Mouse (Mus musculus) mature B cell (primary cell): ENCODE results near the gene Anks1.
"Not testable (repeated sequence)": the region's sequence is repeated elsewhere in the genome, so short reads cannot be mapped to it uniquely, and the experiment has no call there.

Source experiments
- in situ Hi-C: fragments of 300-500 bp; cut with MboI; formaldehyde crosslinking; loops from 2 replicates; pipeline ENCODE4 v1.14.3; 2019

Anks1 gene

GRCm38 (mm10) chr17:27997212-27997611 lies 88.1 kb downstream of the Anks1 start:
- in situ Hi-C loops: no loop called here

- in situ Hi-C loops: not testable (repeated sequence)
Observed at GRCm38 (mm10) chr17:27999683-28000273, 90.7 kb downstream of the Anks1 start.

DNA sequence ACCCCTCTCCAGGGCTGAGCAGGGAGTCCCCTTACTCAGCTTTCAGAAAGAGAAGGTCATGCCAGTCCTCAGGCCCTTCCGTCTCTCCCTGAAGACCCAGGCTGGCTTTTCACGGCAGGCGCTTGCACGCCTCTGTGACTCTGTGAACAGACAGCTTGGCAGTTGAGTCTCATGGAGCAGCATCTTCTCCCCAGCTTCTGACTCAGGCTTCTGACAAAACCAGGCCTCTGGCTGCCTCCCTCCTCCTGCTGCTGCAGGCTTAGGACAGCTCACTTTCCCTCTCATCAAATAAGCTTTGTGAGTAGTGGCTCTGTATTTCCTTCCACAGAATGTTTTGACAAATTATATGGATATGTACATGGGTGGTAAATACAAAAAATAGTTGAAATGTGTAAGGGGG lies 91.3 kb downstream of the Anks1 start:
- in situ Hi-C loops: no loop called here

DNA sequence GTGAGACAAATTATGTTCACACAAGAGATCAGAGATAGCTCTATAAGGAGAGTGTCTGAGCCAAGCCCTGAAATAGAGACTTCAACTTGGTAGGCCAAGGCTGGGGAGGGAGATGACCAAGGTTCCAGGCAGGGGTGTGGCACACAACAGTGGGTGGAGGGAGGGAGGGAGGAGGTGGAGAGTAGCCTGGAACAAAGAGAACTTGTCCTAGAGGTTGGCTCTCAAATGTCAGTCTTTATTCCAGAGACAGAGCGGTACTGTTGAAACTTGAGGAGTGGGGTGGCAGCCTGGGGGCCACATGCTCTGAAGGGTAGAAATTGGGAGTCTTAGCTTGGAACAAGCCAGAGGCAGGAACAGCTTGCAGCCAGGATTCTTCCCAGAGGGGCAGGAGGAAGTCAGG lies 91.7 kb downstream of the Anks1 start:
- in situ Hi-C loops: no loop called here

DNA sequence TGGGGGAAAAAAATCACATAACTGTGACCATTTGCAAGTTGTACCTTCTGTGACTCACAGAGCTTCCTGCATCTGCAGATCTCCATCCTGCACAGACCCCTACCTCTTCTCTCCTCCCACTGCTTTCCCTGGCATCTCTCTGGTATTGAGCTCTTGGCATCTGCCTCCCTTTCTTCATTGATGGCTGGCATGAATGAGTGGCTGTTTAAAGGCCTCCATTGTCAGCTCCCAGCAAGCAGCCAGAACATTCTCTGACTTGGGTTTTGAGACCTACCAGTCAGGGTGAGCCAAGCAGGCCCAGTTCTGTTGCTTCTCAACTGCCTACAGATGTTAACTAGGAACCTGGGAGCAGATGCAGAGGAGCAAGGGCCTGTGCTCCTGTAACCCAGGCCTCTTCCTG lies 96.3 kb downstream of the Anks1 start:
- in situ Hi-C loops: no loop called here

GRCm38 (mm10) chr17:28006208-28006607 lies 97.1 kb downstream of the Anks1 start:
- in situ Hi-C loops: no loop called here

GRCm38 (mm10) chr17:28006611-28007010 lies 97.5 kb downstream of the Anks1 start:
- in situ Hi-C loops: no loop called here

GRCm38 (mm10) chr17:28007179-28007811 lies 98.2 kb downstream of the Anks1 start:
- in situ Hi-C loops: no loop called here

DNA sequence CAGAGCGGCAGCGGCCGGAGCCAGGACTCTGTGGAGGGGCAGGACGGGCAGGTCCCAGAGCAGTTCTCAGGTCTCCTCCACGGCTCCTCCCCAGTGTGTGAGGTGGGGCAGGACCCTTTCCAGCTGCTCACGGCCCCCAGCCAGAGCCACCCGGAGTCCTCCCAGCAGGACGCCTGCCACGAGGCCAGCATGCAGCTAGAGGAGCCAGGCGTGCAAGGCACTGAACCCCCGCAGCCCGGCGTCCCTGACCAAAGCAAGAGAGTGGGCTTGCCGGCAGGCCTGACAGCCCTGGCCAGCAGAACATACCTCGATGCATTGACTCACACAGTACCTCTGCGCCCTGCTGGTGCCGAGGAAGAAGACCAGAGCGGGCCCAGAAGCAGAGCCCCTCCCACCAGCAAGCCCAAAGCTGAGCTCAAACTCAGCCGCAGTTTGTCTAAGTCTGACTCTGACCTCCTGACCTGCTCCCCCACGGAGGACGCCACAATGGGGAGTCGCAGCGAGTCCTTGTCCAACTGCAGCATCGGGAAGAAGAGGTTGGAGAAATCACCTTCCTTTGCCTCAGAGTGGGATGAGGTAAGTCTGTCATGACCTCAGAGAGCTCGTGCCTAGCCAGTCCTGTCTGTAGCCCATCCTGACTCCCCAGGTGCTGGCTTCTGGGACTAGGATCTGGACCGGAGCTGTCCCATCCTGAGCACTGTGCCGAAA lies 98.9 kb downstream of the Anks1 start:
- in situ Hi-C loops: no loop called here

GRCm38 (mm10) chr17:28008565-28008981 lies 99.5 kb downstream of the Anks1 start:
- in situ Hi-C loops: no loop called here

GRCm38 (mm10) chr17:28009066-28009715 lies 100.1 kb downstream of the Anks1 start:
- in situ Hi-C loops: no loop called here

GRCm38 (mm10) chr17:28009716-28010114 lies 100.6 kb downstream of the Anks1 start:
- in situ Hi-C loops: no loop called here

DNA sequence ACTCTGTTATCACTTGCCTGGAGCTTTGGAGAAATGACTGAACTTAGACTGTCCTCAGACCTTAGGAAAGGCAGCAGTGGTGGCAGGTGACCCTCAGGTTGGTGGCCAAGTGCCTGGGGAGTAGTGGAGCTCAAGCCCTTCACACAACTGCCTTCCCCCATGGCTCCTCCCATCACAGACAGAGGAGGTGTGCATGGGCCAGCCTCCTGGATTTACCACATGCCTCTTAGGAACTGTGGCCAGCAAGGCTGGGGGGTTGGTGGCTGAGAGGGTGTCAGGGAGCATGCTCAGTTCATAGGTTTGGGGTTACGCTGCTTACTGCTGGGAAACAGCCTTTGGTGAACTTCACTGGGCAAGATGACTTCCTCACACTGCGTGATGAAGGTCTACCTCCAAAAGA lies 101.8 kb downstream of the Anks1 start:
- in situ Hi-C loops: no loop called here

GRCm38 (mm10) chr17:28012851-28013250 lies 103.7 kb downstream of the Anks1 start:
- in situ Hi-C loops: no loop called here

DNA sequence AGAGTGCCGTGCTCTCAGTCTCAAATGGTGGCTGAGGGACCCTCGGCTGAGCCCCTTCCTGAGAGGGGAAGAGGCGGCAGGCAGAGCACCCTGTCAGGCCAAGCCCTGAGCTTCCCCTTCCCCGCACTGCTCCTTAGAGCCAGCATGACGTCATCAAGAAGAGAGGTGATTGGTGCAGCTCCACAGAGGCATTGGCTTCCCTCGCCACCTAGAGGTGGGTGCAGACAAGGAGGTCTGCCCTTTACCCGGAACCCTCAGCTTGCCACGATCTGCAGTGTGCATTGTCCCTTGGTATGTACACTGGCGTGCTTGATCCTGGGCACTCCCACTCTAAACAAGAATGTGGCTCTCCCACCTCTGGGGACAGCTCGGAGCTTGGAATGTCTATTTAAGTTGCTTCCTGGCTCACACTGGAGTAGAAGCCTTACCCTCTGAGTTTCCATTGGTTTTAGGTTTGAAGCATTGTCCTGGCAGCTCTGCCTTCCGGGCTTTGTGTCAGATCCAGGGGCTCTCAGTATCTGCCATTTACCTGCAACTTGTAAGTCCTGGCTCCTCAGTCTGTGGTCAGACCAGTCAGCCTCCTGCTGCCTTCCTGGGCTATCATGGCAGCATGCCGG lies 104.3 kb downstream of the Anks1 start:
- in situ Hi-C loops: no loop called here

DNA sequence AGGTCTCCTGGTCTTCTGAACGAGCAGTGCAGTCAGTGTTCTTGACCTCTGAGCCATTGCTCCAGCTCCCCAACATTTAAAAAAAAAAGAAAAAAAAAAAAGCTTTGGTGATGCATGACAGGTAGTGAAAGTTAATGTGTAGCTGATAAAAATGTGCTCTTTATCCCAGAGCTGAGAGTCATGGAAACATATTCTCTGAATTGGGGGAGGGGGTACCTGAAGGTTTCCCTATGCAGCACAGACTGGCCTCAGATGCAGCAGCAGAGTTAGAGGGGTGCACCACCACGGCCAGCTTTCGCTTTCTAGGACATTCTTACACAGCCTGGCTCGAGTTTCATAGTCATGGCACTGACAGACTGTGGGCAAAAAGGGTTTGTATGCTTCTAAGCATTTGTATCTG lies 105.3 kb downstream of the Anks1 start:
- in situ Hi-C loops: no loop called here

DNA sequence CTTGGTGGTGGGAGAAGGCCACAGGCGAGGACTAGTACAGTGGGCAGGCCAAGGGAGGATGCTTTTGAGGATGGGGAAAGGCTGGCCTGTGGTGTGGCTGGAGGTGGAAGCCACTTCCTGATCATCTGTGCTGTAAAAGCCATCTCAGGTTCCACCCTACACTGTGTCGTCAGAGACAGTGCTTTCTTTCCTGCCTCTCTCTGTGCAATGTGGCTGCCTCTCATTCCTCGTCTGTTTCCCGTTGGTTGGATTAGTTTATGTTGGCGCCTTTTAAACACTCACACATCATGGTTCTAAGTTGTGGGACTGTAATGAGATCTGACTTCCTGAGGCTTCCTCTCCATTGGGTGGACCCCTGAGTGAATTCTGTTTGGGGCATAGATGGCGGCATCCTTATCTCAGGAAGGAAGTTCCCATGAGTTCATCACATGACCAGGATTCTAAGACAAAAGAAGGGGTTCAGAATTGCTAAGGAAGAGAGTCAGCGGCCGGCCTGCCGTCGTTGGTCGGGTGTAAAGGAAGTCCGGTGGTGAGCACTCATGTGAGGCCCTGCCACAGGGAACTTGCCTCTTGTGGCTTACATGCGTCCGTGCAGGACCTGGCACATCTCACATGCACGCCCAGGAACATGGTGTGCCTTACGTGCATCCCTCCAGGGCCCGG lies 106.1 kb downstream of the Anks1 start:
- in situ Hi-C loops: no loop called here

DNA sequence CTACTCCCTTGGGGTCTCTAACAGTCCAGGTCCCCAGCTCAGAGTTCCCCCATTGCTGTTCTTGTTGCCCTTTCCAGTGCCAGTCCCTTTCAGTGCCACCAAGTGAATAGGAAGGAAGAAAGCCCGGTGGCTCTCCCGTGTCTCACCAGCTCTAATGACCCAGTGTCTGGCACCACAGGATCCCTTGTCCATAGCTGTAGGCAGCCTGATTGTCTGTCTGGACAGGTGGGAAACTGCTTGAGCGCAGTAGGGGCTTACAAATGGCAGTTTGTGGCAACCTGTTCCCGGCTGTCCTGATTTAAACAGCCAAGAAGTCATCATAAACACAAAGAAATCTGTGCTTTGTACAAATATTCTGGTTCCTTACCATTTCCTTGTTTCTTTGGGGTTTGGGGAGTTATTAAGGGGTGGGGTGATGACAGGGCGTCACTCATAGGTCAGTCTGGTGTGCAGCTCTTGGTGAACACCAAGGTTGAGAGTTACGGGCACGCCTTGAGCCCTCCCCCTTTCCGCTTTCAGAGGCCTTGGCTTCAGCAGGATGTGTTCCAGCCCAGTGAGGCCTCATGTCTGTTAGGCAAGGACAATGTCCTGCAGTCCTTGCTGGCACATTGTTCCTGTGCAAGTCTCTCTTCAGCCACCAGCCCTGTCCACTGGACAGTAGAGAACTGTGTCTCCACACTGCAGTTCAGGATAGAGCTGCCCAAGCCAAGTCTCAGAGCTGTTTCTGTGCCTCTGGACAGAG lies 107.1 kb downstream of the Anks1 start:
- in situ Hi-C loops: no loop called here

- in situ Hi-C loops: no loop called here
Observed at GRCm38 (mm10) chr17:28018344-28018743, 109.2 kb downstream of the Anks1 start.

GRCm38 (mm10) chr17:28018776-28019175 lies 109.7 kb downstream of the Anks1 start:
- in situ Hi-C loops: no loop called here
